Mouse (Mus musculus): ENCODE measurements around the gene BC052040. TPM values are rescaled to one million over a fixed set of nuclear protein-coding genes. Genes with fewer than 3 reads are reported as not detected.

BC052040 gene
- polyA plus RNA-seq (2012; rRNA removed), result 2.5 and 2.8 TPM in 2 replicates

- under 1% methylated on average over 41 of the region's 41 CpGs for WGBS
- H3K36me3 ChIP-seq (ENCODE audit: control insufficient read depth, insufficient read depth, low read length), result no peaks in the 10 kb centered on the region
- H3K27me3 ChIP-seq (replicated peaks; ENCODE audit: control insufficient read depth, insufficient read depth, low read length), result no peaks in the 10 kb centered on the region
- H3K27ac ChIP-seq (ENCODE audit: insufficient read depth, low read depth, low read length), result peak within 1 kb of the TSS; percentile 33; the same call in 1 of the 2 replicates
- peaks cover 6% of the 10 kb centered on the region; the same call in 1 of the 2 replicates for H3K4me1 ChIP-seq (ENCODE audit: control insufficient read depth, insufficient read depth, low read length)
- DNase-seq, result peak; percentile 94
- TF ChIP-seq POLR2A (IDR thresholded peaks at IDR 0.05; ENCODE audit: low read depth, low read length) (no peak), CTCF (conservative IDR thresholded peaks at IDR 0.05; ENCODE audit: insufficient read depth, insufficient read length, low read depth, low read length) (0 out of 2 replicates have a peak, but pooled peaks have one; percentile 4)
- H3K4me3 ChIP-seq (ENCODE audit: insufficient read depth, low read depth, low read length), result peak within 1 kb of the TSS; percentile 73
Measured at GRCm38 (mm10) chr2:115581241-115581988, at the start of gene BC052040. BC052040 (plus strand) TSS chr2:115581716.

GRCm38 (mm10) chr2:115538009-115538690 is 43.4 kb upstream of the BC052040 start:
- no peak for DNase-seq
- Histone ChIP-seq H3K4me1 (ENCODE audit: control insufficient read depth, insufficient read depth, low read length) (no peaks in the 10 kb centered on the region), H3K27ac (ENCODE audit: insufficient read depth, low read depth, low read length) (no peak overlapping the region), H3K36me3 (ENCODE audit: control insufficient read depth, insufficient read depth, low read length) (no peaks in the 10 kb centered on the region), H3K4me3 (ENCODE audit: insufficient read depth, low read depth, low read length) (no peak overlapping the region), H3K27me3 (replicated peaks; ENCODE audit: control insufficient read depth, insufficient read depth, low read length) (no peaks in the 10 kb centered on the region)
- no peak for TF ChIP-seq CTCF (conservative IDR thresholded peaks at IDR 0.05; ENCODE audit: insufficient read depth, insufficient read length, low read depth, low read length)
- no peak for TF ChIP-seq POLR2A (IDR thresholded peaks at IDR 0.05; ENCODE audit: low read depth, low read length)
- 42% methylated on average over 13 of the region's 13 CpGs for WGBS

GRCm38 (mm10) chr2:115538691-115539283 is 42.7 kb upstream of the BC052040 start:
- DNase-seq, result no peak
- Histone ChIP-seq H3K4me3 (ENCODE audit: insufficient read depth, low read depth, low read length) (no peak overlapping the region), H3K27me3 (replicated peaks; ENCODE audit: control insufficient read depth, insufficient read depth, low read length) (no peaks in the 10 kb centered on the region), H3K27ac (ENCODE audit: insufficient read depth, low read depth, low read length) (no peak overlapping the region), H3K36me3 (ENCODE audit: control insufficient read depth, insufficient read depth, low read length) (no peaks in the 10 kb centered on the region), H3K4me1 (ENCODE audit: control insufficient read depth, insufficient read depth, low read length) (no peaks in the 10 kb centered on the region)
- WGBS, result 50% methylated on average over 5 of the region's 5 CpGs
- TF ChIP-seq CTCF (conservative IDR thresholded peaks at IDR 0.05; ENCODE audit: insufficient read depth, insufficient read length, low read depth, low read length), result no peak
- TF ChIP-seq POLR2A (IDR thresholded peaks at IDR 0.05; ENCODE audit: low read depth, low read length), result no peak

- no peak for DNase-seq
- no peak for TF ChIP-seq POLR2A (IDR thresholded peaks at IDR 0.05; ENCODE audit: low read depth, low read length)
- TF ChIP-seq CTCF (conservative IDR thresholded peaks at IDR 0.05; ENCODE audit: insufficient read depth, insufficient read length, low read depth, low read length), result no peak
- 89% methylated on average over 5 of the region's 5 CpGs for WGBS
- Histone ChIP-seq H3K27me3 (replicated peaks; ENCODE audit: control insufficient read depth, insufficient read depth, low read length) (no peaks in the 10 kb centered on the region), H3K27ac (ENCODE audit: insufficient read depth, low read depth, low read length) (no peak overlapping the region), H3K36me3 (ENCODE audit: control insufficient read depth, insufficient read depth, low read length) (no peaks in the 10 kb centered on the region), H3K4me3 (ENCODE audit: insufficient read depth, low read depth, low read length) (no peak overlapping the region), H3K4me1 (ENCODE audit: control insufficient read depth, insufficient read depth, low read length) (no peaks in the 10 kb centered on the region)
Measured at GRCm38 (mm10) chr2:115539731-115540130, 41.8 kb upstream of the BC052040 start.

GRCm38 (mm10) chr2:115542401-115543123 is 39.0 kb upstream of the BC052040 start:
- TF ChIP-seq CTCF (conservative IDR thresholded peaks at IDR 0.05; ENCODE audit: insufficient read depth, insufficient read length, low read depth, low read length), result no peak
- TF ChIP-seq POLR2A (IDR thresholded peaks at IDR 0.05; ENCODE audit: low read depth, low read length), result no peak
- 44% methylated on average over 11 of the region's 11 CpGs for WGBS
- no peak overlapping the region for H3K4me3 ChIP-seq (ENCODE audit: insufficient read depth, low read depth, low read length)
- no peaks in the 10 kb centered on the region for H3K27me3 ChIP-seq (replicated peaks; ENCODE audit: control insufficient read depth, insufficient read depth, low read length)
- no peaks in the 10 kb centered on the region for H3K36me3 ChIP-seq (ENCODE audit: control insufficient read depth, insufficient read depth, low read length)
- no peak for DNase-seq
- H3K4me1 ChIP-seq (ENCODE audit: control insufficient read depth, insufficient read depth, low read length), result no peaks in the 10 kb centered on the region
- no peak overlapping the region for H3K27ac ChIP-seq (ENCODE audit: insufficient read depth, low read depth, low read length)

- no peak for DNase-seq
- TF ChIP-seq CTCF (conservative IDR thresholded peaks at IDR 0.05; ENCODE audit: insufficient read depth, insufficient read length, low read depth, low read length) (no peak), POLR2A (IDR thresholded peaks at IDR 0.05; ENCODE audit: low read depth, low read length) (no peak)
- Histone ChIP-seq H3K4me1 (ENCODE audit: control insufficient read depth, insufficient read depth, low read length) (no peaks in the 10 kb centered on the region), H3K4me3 (ENCODE audit: insufficient read depth, low read depth, low read length) (no peak overlapping the region), H3K36me3 (ENCODE audit: control insufficient read depth, insufficient read depth, low read length) (no peaks in the 10 kb centered on the region), H3K27me3 (replicated peaks; ENCODE audit: control insufficient read depth, insufficient read depth, low read length) (no peaks in the 10 kb centered on the region), H3K27ac (ENCODE audit: insufficient read depth, low read depth, low read length) (no peak overlapping the region)
- WGBS, result 84% methylated on average over 4 of the region's 4 CpGs
Measured at GRCm38 (mm10) chr2:115543212-115543611, 38.3 kb upstream of the BC052040 start.

All from kidney, adult 2 months (tissue).